Mouse (Mus musculus) lung, adult 2 months (tissue): ENCODE results near the gene Clhc1.

Experiments
- CTCF ChIP-seq: fragments of 200-500 bp; IDR thresholded peaks from 2 replicates; pipeline ENCODE4 v1.5.1; 2011; ENCODE audit warnings: mild to moderate bottlenecking, low read length, control low read depth; ENCODE audit not compliant: insufficient read depth
- POLR2A ChIP-seq: fragments of 200-500 bp; IDR thresholded peaks from 2 replicates; pipeline ENCODE4 v1.6.1; 2011; ENCODE audit warnings: low read depth, mild to moderate bottlenecking, control low read depth, low read length, borderline replicate concordance; ENCODE audit errors: extremely low read depth

DNA sequence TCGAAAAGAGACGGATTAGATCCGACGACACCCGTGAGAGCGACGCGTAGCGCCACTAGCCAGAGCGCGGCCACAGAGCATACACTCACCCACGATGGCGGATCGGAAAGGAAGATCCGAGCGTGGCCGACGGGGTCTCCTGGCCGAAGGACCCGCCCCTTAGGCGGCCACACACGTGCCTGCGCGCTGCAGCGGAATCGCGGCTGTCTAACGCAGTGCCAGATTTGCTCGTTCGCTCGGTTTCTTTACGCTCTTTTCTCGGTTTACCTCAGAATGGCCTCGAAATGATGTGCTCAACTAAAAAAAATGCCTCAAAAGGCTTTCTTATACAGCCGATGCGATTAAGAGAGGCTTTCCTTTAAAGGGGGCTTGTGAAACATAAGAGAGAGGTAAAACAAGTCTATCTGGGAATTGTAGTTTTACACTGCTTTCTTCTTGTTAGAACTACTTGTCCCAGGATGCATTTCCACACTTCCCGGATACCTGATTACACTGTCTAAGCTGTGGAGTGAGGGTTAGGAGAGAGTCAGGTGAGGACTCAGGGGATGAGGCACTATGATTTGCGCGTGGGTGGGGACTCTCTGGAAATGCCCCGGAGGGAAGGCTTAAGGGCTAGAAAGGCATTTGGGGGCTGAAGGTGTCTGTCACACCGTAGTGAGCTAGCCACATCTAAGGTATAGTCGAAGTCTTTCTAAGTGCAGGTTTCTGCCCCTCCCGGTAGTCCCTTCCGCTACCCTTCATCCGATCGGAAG lies at the start of gene Clhc1, which contains the start of gene Rps27a:
- no peak for TF ChIP-seq CTCF
- TF ChIP-seq POLR2A, result peak; percentile 94; the same call in 1 of the 2 replicates
